Mouse (Mus musculus) mature B cell (primary cell): ENCODE measurements at regions not wholly inside any gene's neighbourhood (a gene's known extent, or its start where the extent isn't known, plus 50 kb on each side); places are given as distances from the start of the nearest gene placed in this dataset.

Source experiments
- in situ Hi-C: fragments of 300-500 bp; cut with MboI; formaldehyde crosslinking; loops from 2 replicates; pipeline ENCODE4 v1.14.3; 2019

- in situ Hi-C loops, result no loop called here
Measured at GRCm38 (mm10) chr2:128526883-128527344, 64.1 kb upstream of the Spdye4c start.

- in situ Hi-C loops, result no loop called here
Measured at GRCm38 (mm10) chr2:128536294-128536693, 54.7 kb upstream of the Spdye4c start.

GRCm38 (mm10) chr2:128537425-128537824, 53.6 kb upstream of the Spdye4c start:
- in situ Hi-C loops, result no loop called here

GRCm38 (mm10) chr2:128538736-128539135, 52.3 kb upstream of the Spdye4c start:
- in situ Hi-C loops, result no loop called here
